Mouse (Mus musculus) bone marrow, adult 2 months (tissue): Measurements from ENCODE around the gene Ccdc157.

Source experiments
- CTCF ChIP-seq: fragments of 200-500 bp; IDR thresholded peaks from 2 replicates; pipeline ENCODE4 v1.5.1; 2011; ENCODE audit warnings: low read length, control low read depth; ENCODE audit not compliant: control insufficient read depth, insufficient read depth
- POLR2A ChIP-seq: fragments of 200-500 bp; IDR thresholded peaks from 2 replicates; pipeline ENCODE4 v1.6.1; 2011; ENCODE audit warnings: low read depth, mild to moderate bottlenecking, control low read depth, low read length, borderline replicate concordance; ENCODE audit not compliant: control insufficient read depth

GRCm38 (mm10) chr11:4112861-4113260, 47.2 kb downstream of the Ccdc157 start:
- TF ChIP-seq POLR2A (no peak), CTCF (no peak)
